Mouse (Mus musculus) C2C12 (cell line): ENCODE results near the gene Postn. TPM values are rescaled to one million over a fixed set of nuclear protein-coding genes. Genes with fewer than 3 reads are reported as not detected.

Experiments used
- H3K27me3 ChIP-seq: one replicate; pipeline ENCODE4 v1.6.1; 2011; ENCODE audit not compliant: control insufficient read depth, insufficient read depth, insufficient read length
- H3K36me3 ChIP-seq: one replicate; pipeline ENCODE4 v1.6.1; 2011; ENCODE audit not compliant: control insufficient read depth, insufficient read depth
- H3K4me3 ChIP-seq: one replicate; pipeline ENCODE4 v1.5.1; 2011; ENCODE audit warnings: mild to moderate bottlenecking, control low read depth; ENCODE audit not compliant: poor library complexity, insufficient read depth, severe bottlenecking
- H3K79me2 ChIP-seq: one replicate; pipeline ENCODE4 v1.6.1; 2011; ENCODE audit not compliant: control insufficient read depth, insufficient read depth
- H3K79me3 ChIP-seq: one replicate; pipeline ENCODE4 v1.6.1; 2011; ENCODE audit warnings: low read depth, control low read depth
- H3ac ChIP-seq: one replicate; pipeline ENCODE3; 2011; ENCODE audit warnings: low read depth; ENCODE audit not compliant: control insufficient read depth, insufficient read length
- CEBPB ChIP-seq: IDR thresholded peaks from one replicate; pipeline ENCODE4 v1.6.1; 2011; ENCODE audit warnings: low read depth, mild to moderate bottlenecking, control low read depth, moderate library complexity
- CTCF ChIP-seq: IDR thresholded peaks from one replicate; pipeline ENCODE4 v1.5.1; 2011; ENCODE audit not compliant: control insufficient read depth, insufficient read depth, insufficient read length
- FOSL1 ChIP-seq: IDR thresholded peaks from one replicate; pipeline ENCODE4 v1.8.0; 2011; ENCODE audit warnings: mild to moderate bottlenecking, low read length; ENCODE audit not compliant: poor library complexity, insufficient read depth, severe bottlenecking
- MAX ChIP-seq: IDR thresholded peaks from one replicate; pipeline ENCODE4 v1.6.1; 2011; ENCODE audit warnings: mild to moderate bottlenecking, control low read depth
- MYOD1 ChIP-seq: IDR thresholded peaks from one replicate; pipeline ENCODE4 v1.6.1; 2011; ENCODE audit warnings: low read depth; ENCODE audit not compliant: control insufficient read depth, insufficient read length
- MYOG ChIP-seq: IDR thresholded peaks from one replicate; pipeline ENCODE4 v1.6.1; 2011; ENCODE audit not compliant: control insufficient read depth, insufficient read length; ENCODE audit errors: extremely low read depth
- USF1 ChIP-seq: IDR thresholded peaks from one replicate; pipeline ENCODE4 v1.6.1; 2011; ENCODE audit warnings: low read depth, mild to moderate bottlenecking, control low read depth, moderate library complexity
- polyA plus RNA-seq: library from polyadenylated mRNA; unstranded; fragments of >200 nt; fragmentation: generic; extraction: Trizol; gene quantifications from one replicate; pipeline ENCODE4 v1.2.1, GENCODE M21; 2012; ENCODE audit warnings: missing spikeins

The Postn gene
- polyA plus RNA-seq, 1 experiment: 0.06 TPM

DNA sequence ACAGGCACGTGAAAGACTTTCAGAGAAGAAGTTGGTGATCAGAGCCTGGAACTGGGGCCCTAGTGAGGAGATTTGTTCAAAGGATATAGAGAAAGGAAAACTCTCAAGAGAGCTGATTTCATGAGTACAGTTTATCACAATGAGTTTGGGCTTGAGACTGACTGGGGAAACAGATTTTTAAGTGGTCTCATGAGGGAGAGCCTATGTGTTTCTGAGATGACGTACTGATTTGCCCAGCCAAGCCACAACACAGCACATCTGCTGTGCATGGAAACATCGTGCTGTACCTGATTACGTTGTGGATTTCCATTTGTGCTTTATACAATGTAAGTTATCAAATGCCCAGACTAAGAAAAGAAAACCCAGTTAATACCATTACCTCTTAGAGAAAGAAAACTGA, 71.7 kb downstream of the Postn start:
- H3K79me2 ChIP-seq: no peaks in the 10 kb centered on the region
- H3K27me3 ChIP-seq: no peaks in the 10 kb centered on the region
- H3K36me3 ChIP-seq: no peaks in the 10 kb centered on the region
- no peak for TF ChIP-seq CEBPB
- TF ChIP-seq MYOG: no peak
- no peak for TF ChIP-seq MYOD1
- no peak for TF ChIP-seq USF1
- TF ChIP-seq FOSL1: no peak
- TF ChIP-seq MAX: no peak
- TF ChIP-seq CTCF: no peak
- H3ac ChIP-seq: no peak overlapping the region
- no peaks in the 10 kb centered on the region for H3K79me3 ChIP-seq
- no peak overlapping the region for H3K4me3 ChIP-seq

DNA sequence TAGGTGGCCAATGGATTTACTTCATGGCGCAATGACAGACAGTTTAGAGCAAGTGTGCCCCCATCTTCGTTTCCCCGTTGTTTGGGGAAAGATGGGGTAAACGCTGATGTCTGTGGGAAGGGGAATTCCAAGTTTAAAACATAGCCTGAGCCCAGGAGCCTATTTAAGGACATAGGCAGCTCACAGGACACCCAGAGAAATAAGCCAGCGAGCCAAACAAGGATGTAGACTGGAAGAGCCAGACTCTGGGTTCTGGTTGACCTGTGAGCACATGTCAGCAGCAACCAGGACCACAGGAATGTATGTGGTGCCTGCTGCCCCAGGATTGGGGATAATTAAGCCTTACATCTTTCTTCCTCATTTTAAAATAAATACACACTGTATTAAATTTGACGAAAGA, 73.7 kb downstream of the Postn start:
- H3K79me2 ChIP-seq: no peaks in the 10 kb centered on the region
- no peaks in the 10 kb centered on the region for H3K36me3 ChIP-seq
- H3K4me3 ChIP-seq: no peak overlapping the region
- no peaks in the 10 kb centered on the region for H3K27me3 ChIP-seq
- no peak overlapping the region for H3ac ChIP-seq
- no peaks in the 10 kb centered on the region for H3K79me3 ChIP-seq
- TF ChIP-seq FOSL1: no peak
- TF ChIP-seq CEBPB: peak; percentile 15
- TF ChIP-seq MYOG: no peak
- no peak for TF ChIP-seq MAX

DNA sequence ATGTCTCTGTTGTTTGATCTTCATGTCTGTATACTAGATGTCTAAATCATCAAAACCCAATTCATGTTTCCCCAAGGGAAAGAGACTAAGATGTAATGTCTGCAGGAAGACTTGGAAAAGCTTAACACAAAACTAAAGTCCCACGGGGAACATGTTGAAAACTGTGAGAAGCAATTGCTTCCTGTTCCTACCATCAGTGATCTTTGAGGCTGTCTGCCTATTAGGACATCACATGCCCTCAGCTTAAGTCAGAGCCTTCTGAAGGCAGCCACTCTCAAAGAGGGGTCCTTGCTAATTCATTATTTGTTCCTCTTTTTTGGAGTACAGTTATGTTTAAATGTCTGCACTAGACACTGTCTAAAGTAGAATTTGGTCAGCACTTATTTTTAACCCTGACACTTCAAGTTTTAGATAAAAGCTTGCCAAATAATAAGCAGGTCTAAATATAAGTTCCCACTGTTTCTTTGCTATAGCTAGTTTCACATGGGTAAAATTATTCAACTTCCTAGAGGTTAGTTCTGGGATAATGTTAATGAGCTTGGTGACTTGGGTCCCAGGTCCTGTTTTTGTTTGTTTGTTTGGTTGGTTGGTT, 75.6 kb downstream of the Postn start:
- Histone ChIP-seq H3K27me3 (no peaks in the 10 kb centered on the region), H3ac (no peak overlapping the region), H3K4me3 (no peak overlapping the region), H3K79me2 (no peaks in the 10 kb centered on the region), H3K36me3 (no peaks in the 10 kb centered on the region), H3K79me3 (no peaks in the 10 kb centered on the region)
- TF ChIP-seq MYOG: no peak
- TF ChIP-seq FOSL1: no peak
- TF ChIP-seq USF1: no peak
- TF ChIP-seq CEBPB: no peak
- no peak for TF ChIP-seq CTCF
- TF ChIP-seq MAX: no peak
- no peak for TF ChIP-seq MYOD1

Other genes with a start within 250 kb of the Postn start
- not detected for gene Trpc4, start 205.1 kb upstream of the Postn start, polyA plus RNA-seq